Mouse (Mus musculus) lung, embryonic 14.5 days (tissue): ENCODE measurements around the gene Pfdn4. TPM values are rescaled to one million over a fixed set of nuclear protein-coding genes. Genes with fewer than 3 reads are reported as not detected.
A peak's percentile ranks its signal among the peaks of the same experiment; 100 is the strongest.

Source experiments
- ATAC-seq: fragments of 200-750 bp; cut with Nextera tagmentation; 2 replicates; pipeline ENCODE4 v1.8.0; 2017; ENCODE audit warnings: mild to moderate bottlenecking, moderate TSS enrichment, moderate library complexity; ENCODE audit not compliant: insufficient read depth
- DNase-seq: peaks from one replicate; pipeline ENCODE4 v3.0.0-alpha.2; 2015
- H3K27ac ChIP-seq: fragments of 300-500 bp; sonication (generic); 2 replicates; pipeline ENCODE4 v1.5.1; 2014; ENCODE audit warnings: low read depth, mild to moderate bottlenecking, moderate library complexity
- H3K27me3 ChIP-seq: fragments of 300-500 bp; sonication (generic); 2 replicates; pipeline ENCODE4 v1.6.1; 2014; ENCODE audit warnings: low read length, control low read depth; ENCODE audit not compliant: insufficient read depth
- H3K36me3 ChIP-seq: fragments of 300-500 bp; sonication (generic); 2 replicates; pipeline ENCODE4 v1.6.1; 2014; ENCODE audit warnings: control low read depth; ENCODE audit not compliant: insufficient read depth
- H3K4me1 ChIP-seq: fragments of 300-500 bp; sonication (generic); 2 replicates; pipeline ENCODE4 v1.6.1; 2014; ENCODE audit warnings: antibody characterized with exemption, control low read depth; ENCODE audit not compliant: insufficient read depth
- H3K4me2 ChIP-seq: fragments of 300-500 bp; sonication (generic); 2 replicates; pipeline ENCODE4 v1.6.1; 2014; ENCODE audit warnings: mild to moderate bottlenecking
- H3K4me3 ChIP-seq: fragments of 300-500 bp; sonication (generic); 2 replicates; pipeline ENCODE4 v1.5.1; 2014; ENCODE audit warnings: low read depth, low read length
- H3K9ac ChIP-seq: fragments of 300-500 bp; sonication (generic); 2 replicates; pipeline ENCODE4 v1.6.1; 2014
- H3K9me3 ChIP-seq: fragments of 300-500 bp; sonication (generic); 2 replicates; pipeline ENCODE4 v1.6.1; 2016; ENCODE audit warnings: low read depth, low read length, control low read depth
- CTCF ChIP-seq: IDR thresholded peaks from 2 replicates; pipeline ENCODE4 v1.5.1; 2016; ENCODE audit warnings: antibody characterized with exemption, low read depth
- WGBS: fragments of 180-500 bp; shearing (Covaris S2); extraction: QIAGEN DNeasy Blood & Tissue Kit; methylation state at CpG from one replicate; pipeline ENCODE4 v1.1.7; 2014; 5-methylcytosine and 5-hydroxymethylcytosine counted together
- polyA plus RNA-seq: library from polyadenylated mRNA; unstranded; fragments of >200 nt; fragmentation: Nextera tagmentation; extraction: Ambion mirVana; gene quantifications from 2 replicates; pipeline ENCODE4 v1.2.1, GENCODE M21; 2014

Pfdn4 gene
- polyA plus RNA-seq, 1 experiment from 2014 or later, result 78.5 TPM

DNA sequence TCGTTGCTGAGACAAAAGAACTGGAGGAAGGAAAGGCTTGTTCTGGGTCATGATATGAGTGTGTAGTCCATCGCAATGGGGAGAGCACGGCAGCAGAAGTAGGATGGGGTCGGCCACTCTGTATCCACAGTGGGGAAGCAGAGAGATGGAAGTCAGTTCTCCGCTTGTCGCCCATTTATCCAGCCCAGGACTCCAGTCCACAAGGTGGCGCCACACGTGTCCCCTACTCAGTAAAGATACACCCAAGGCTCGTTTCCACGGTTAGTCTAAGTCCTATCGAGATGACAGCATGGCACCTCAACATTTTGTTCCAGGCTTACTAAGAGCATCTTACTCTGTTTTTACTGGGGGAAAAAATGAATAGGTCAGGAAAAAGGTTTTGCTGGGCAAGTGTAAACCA lies 20.0 kb upstream of the Pfdn4 start:
- ATAC-seq, result no peak
- WGBS, result 62% methylated on average over 11 of the region's 11 CpGs
- H3K9me3 ChIP-seq, result no peaks in the 10 kb centered on the region
- H3K36me3 ChIP-seq, result no peaks in the 10 kb centered on the region
- H3K27me3 ChIP-seq, result no peaks in the 10 kb centered on the region
- no peak overlapping the region for H3K4me2 ChIP-seq
- no peak overlapping the region for H3K27ac ChIP-seq
- peak; percentile 51 for TF ChIP-seq CTCF
- peaks cover 3% of the 10 kb centered on the region; the same call in 1 of the 2 replicates for H3K4me1 ChIP-seq
- no peak overlapping the region for H3K9ac ChIP-seq
- peak; percentile 33 for DNase-seq
- H3K4me3 ChIP-seq, result no peak overlapping the region

DNA sequence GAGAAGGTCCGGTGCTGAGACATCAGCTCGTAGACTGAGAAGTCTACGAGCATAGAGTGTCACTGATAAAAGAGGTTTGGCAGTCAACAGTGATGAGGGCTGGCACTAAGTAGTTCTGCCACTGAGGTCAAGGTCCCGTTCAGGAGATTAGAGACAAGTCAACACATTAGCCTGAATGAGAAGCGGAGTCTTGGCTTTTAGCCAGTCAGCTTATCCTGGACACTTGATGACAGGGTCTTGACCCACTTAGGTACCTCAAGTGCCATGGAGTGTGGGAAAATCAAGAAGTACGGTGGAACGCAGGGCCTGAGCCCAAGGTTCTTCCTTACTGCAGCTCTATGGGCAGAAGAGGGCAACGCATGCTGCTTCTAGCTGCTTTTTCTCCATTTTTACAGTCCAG lies 19.6 kb upstream of the Pfdn4 start:
- H3K36me3 ChIP-seq, result no peaks in the 10 kb centered on the region
- 17% methylated on average over 8 of the region's 8 CpGs for WGBS
- H3K4me1 ChIP-seq, result peaks cover 3% of the 10 kb centered on the region; the same call in 1 of the 2 replicates
- DNase-seq, result peak; percentile 8
- TF ChIP-seq CTCF, result no peak
- ATAC-seq, result no peak
- no peaks in the 10 kb centered on the region for H3K9me3 ChIP-seq
- no peak overlapping the region for H3K4me3 ChIP-seq
- H3K9ac ChIP-seq, result no peak overlapping the region
- H3K27me3 ChIP-seq, result no peaks in the 10 kb centered on the region
- H3K4me2 ChIP-seq, result no peak overlapping the region
- H3K27ac ChIP-seq, result no peak overlapping the region

DNA sequence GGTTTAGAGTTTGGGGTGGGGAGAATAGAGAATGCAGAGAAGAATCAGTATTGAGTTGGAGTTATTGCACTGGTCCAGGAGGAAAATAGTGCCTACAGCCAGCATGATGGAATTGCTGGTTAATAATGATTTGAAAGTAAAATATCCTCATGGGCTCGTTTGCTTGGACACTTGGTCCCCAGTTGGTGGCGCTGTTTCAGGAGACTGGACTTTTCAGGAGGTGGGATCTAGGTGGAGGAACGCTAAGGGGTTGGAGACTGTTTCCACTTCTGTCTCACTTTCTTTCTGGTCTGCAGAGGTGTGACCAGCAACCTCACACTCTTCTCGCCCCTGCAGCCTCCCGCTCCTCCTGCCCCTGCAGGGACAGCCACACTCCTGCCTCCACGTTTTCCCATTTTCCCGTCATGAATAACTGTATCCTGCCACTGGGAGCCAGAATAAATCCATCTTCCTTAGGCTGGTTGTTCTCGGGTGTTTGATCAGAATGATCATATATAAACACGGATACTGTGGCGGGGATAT lies 14.1 kb upstream of the Pfdn4 start:
- no peak for ATAC-seq
- Histone ChIP-seq H3K36me3 (no peaks in the 10 kb centered on the region), H3K9ac (no peak overlapping the region)

DNA sequence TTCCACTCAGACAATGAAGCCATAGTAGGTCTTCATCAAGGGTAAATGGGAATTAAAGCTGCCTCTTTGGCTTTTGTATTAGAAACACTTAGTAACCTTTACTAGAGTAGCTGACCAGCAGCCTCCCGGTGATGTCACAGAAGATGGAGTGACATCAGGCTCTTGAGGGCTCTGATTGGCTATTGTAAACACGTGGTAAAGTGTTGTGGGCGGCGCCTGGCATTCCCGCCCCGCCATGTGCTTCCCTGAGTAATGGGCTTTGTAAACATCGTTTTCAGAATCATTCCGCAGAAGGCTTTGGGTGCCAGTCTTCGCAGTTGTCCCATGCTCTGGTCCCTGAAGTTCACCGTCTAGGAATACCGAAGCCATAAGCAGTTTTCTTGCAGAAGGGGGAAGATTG lies 12.3 kb upstream of the Pfdn4 start:
- Histone ChIP-seq H3K27ac (no peak overlapping the region), H3K4me2 (no peak overlapping the region), H3K27me3 (0 out of 2 replicates have a peak, but pooled peaks cover 3% of the 10 kb centered on the region), H3K36me3 (no peaks in the 10 kb centered on the region), H3K4me1 (no peaks in the 10 kb centered on the region), H3K4me3 (no peak overlapping the region), H3K9ac (no peak overlapping the region), H3K9me3 (no peaks in the 10 kb centered on the region)
- ATAC-seq (no peak), DNase-seq (no peak)
- TF ChIP-seq CTCF, result no peak
- 60% methylated on average over 11 of the region's 11 CpGs for WGBS

More for the DNA sequence above, 14.1 kb upstream of the Pfdn4 start:
- Histone ChIP-seq H3K4me2 (no peak overlapping the region), H3K4me1 (no peaks in the 10 kb centered on the region), H3K4me3 (no peak overlapping the region), H3K27ac (no peak overlapping the region), H3K9me3 (no peaks in the 10 kb centered on the region), H3K27me3 (0 out of 2 replicates have a peak, but pooled peaks cover 2% of the 10 kb centered on the region)
- TF ChIP-seq CTCF, result 0 out of 2 replicates have a peak, but pooled peaks have one; percentile 20
- WGBS, result 39% methylated on average over 10 of the region's 10 CpGs
- DNase-seq, result no peak

DNA sequence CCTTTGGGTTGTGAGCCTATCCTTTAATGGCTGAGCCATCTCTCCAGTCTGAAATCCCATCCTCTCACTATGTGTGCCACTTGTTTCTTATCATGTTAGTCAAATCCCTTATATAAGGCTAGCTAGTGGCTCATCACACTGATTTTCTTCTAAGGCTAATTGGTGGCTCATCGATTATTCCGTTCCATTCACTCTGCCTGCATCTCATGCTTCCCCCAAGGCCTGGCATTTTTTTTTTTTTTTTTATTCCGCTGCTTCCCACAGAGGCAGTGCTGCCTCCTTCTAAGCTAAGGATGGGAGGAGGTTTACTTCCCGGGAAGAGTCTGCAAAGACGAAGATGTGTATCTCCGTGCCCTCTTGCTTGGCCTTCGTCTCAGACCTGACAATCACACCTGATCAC lies 9.0 kb upstream of the Pfdn4 start:
- no peak for DNase-seq
- Histone ChIP-seq H3K27me3 (0 out of 2 replicates have a peak, but pooled peaks cover 23% of the 10 kb centered on the region), H3K4me3 (no peak overlapping the region), H3K4me2 (no peak overlapping the region), H3K27ac (no peak overlapping the region), H3K36me3 (no peaks in the 10 kb centered on the region), H3K9me3 (no peaks in the 10 kb centered on the region), H3K9ac (no peak overlapping the region), H3K4me1 (no peaks in the 10 kb centered on the region)
- ATAC-seq, result no peak
- TF ChIP-seq CTCF, result no peak
- WGBS, result 76% methylated on average over 7 of the region's 7 CpGs

DNA sequence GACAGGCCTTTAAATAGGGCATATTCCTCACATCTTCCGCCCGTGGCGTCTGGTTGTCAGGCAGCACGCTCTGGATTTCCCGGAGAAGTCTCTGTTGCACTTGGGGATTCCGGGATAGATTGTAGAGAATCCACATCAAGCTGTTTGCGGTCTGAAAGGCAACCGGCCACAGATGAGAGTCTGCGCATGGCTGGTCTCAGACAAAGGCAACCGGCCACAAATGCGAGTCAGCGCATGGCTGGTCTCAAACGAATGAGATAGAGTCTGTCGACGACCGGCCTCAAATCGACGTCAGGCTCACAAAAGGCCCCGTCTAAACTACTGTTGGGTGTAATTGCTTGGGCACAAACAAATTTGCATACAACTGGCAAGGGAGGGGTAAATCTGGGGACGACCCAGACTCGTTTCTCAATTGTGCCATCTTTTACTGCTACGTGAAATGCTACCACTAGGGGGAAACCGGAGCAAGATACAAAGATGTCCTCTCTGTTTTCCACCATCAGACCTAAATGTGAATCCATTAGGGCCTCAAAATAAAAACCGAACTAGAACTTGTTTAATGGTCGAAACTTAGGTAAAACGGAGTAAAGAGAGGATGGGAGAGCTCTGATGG lies 8.2 kb upstream of the Pfdn4 start:
- no peak overlapping the region for H3K9ac ChIP-seq
- H3K4me2 ChIP-seq, result no peak overlapping the region
- DNase-seq (peak; percentile 57), ATAC-seq (no peak)
- 57% methylated on average over 26 of the region's 26 CpGs for WGBS
- no peaks in the 10 kb centered on the region for H3K9me3 ChIP-seq
- no peak overlapping the region for H3K27ac ChIP-seq
- H3K36me3 ChIP-seq, result no peaks in the 10 kb centered on the region
- H3K4me1 ChIP-seq, result no peaks in the 10 kb centered on the region
- peak; percentile 79 for TF ChIP-seq CTCF
- peaks cover 27% of the 10 kb centered on the region for H3K27me3 ChIP-seq
- H3K4me3 ChIP-seq, result no peak overlapping the region

DNA sequence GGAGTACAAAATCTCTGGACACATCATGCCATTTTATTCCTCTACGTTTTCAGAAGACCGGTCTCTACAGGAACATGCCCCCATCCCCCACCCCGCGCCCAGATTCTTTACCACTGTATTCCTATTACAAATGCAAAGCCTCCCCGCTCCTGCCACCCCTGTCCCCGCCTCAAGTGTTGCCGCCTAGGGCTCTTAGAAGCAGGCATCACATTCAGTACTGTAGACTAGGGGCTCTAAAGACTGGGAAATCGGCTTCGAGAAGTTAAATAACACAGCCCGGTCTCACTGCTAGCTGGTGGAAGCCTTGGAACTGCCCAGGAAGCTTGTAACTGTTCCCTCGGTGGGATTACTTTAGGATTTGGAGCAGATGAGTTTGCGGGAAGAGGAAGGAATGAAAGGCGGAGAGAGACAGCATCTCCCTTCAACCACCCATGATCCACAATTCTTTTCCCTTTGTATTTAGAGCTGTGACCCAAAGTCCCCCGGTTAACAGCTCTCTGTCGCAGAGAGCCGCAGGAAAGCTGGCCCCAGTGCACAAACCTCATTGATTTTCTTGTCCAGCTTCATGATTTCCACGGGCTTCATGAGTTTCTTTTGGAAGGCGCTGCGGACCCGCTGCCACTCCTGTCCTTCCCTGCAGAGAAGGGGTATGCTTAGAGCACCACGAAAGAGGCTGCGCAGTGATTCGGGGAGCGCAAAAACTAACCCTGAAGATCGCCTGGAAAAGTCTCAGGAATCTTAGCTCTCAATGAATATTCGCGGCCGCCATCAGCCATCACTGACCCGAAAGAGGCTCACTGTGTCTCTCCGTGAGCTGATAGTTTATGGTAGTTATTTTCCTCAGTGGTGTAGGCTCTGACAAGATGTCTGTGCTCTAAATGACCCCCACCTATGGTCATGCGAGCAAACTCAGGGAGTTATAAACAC lies 1.2 kb upstream of the Pfdn4 start:
- DNase-seq (no peak), ATAC-seq (no peak)
- no peak for TF ChIP-seq CTCF
- WGBS, result 7% methylated on average over 31 of the region's 31 CpGs
- H3K36me3 ChIP-seq, result no peaks in the 10 kb centered on the region
- no peak overlapping the region for H3K9ac ChIP-seq
- H3K4me1 ChIP-seq, result peaks cover 3% of the 10 kb centered on the region; the same call in 1 of the 2 replicates
- no peak overlapping the region for H3K27ac ChIP-seq
- no peak overlapping the region for H3K4me3 ChIP-seq
- no peak overlapping the region for H3K4me2 ChIP-seq
- H3K27me3 ChIP-seq, result peaks cover 75% of the 10 kb centered on the region
- H3K9me3 ChIP-seq, result no peaks in the 10 kb centered on the region
